Mouse (Mus musculus) kidney, postnatal 14 days (tissue): ENCODE data around the gene Brip1.
A peak's percentile ranks its signal among the peaks of the same experiment; 100 is the strongest.
"Not testable (repeated sequence)": the region's sequence is repeated elsewhere in the genome, so short reads cannot be mapped to it uniquely, and the experiment has no call there.

Experiments used
- DNase-seq: peaks from one replicate; pipeline ENCODE4 v3.0.0; 2022; ENCODE audit warnings: mixed read lengths

Gene Brip1

GRCm38 (mm10) chr11:86201037-86201786, at the start of gene Brip1:
Brip1 (minus strand) TSS chr11:86201193.
- peak; percentile 95 for DNase-seq

GRCm38 (mm10) chr11:86232446-86232845, 31.5 kb upstream of the Brip1 start:
- DNase-seq = peak; percentile 49

DNA sequence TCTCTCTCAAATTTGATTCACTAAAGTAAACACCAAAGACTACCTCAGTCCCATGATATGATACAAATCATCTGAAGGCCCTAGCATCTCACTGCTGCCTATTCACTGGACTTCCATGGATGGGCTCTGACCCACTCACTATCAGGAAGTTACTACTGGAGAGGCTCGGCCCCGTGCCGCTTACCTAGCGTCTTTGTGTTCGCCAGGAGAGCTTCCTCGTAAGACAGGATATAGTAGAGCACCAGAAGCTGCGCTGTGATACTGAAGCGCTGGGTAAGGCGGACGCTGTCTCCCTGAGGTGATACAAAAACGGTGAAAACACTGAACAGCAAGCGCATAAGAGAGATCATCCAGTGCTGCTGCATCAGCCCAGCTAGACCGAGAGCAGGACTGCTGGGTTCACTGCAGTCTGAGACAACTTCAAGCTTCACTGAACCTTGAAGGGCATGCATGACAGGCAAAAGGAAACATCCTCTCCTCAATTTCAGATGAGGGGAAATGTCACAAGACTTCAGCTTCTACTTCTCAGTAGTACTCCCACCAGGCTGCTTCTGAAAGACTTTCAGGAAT, 30.9 kb upstream of the Brip1 start:
- DNase-seq = peak; percentile 45

DNA sequence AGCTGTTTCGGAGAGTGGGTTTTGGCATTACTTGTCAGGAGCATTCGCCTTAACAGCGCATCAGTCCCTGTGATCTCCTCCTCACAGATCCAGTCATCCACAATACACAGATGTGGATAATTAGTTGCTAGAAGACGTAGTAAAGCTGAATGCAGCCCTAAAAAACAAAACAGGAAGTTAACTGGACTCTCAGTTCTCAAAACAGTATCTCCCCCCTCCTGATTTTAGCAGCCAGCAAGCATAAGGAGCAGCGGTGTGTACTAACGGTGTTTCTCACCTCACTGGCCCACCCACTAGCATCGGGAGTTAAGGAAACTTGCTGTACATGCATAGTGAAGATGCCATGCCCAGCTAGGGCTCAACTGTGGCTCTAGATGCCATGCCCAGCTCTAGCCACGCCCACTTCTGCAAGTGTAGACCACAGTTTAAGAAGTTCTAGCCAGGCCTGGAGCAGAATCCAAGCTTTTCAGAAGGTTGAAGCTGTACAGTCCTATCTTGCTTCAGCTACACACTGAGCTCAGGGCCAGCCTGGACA, 25.7 kb upstream of the Brip1 start:
- no peak for DNase-seq

GRCm38 (mm10) chr11:86225761-86226160, 24.8 kb upstream of the Brip1 start:
- no peak for DNase-seq

GRCm38 (mm10) chr11:86211803-86212202, 10.8 kb upstream of the Brip1 start:
- peak; percentile 49 for DNase-seq

DNA sequence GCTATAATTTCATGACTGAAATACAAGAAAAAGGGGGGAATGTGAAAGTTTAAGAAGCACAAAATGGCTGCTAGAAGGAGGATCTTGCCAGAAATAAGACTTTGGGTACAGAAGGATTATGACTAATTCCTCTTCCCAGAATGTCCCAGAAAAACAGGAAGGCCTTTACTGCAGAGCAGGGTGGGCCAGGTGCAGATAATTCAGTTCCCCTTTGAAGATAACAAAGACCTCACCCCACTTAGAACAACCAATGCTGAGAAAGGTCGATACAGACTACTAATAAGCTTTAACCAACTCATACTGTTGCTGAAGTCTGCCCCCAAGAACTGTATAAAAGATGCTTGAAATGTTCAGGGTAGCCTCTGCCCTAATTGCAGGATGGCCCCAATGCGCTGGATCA, 8.1 kb upstream of the Brip1 start:
- DNase-seq = no peak

- no peak for DNase-seq
These were observed 4.9 kb upstream of the Brip1 start for GRCm38 (mm10) chr11:86205876-86206275.

DNA sequence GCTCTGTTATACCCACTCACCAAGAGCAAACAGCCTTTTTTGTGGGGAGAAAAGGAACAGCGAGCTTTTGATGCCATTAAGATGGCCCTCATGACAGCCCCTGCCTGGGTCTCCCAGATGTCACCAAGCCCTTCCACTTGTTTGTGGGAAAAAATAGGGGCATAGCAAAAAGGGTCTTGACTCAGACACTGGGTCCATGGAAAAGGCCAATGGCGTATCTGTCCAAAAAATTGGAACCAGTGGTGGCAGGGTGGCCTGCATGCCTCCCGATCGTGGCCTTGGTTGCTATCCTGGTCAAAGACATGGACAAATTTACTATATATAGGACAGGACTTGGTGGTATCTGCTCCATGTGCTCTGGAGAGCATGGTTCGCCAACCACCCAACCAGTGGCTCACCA, 4.0 kb upstream of the Brip1 start:
- DNase-seq = no peak

DNA sequence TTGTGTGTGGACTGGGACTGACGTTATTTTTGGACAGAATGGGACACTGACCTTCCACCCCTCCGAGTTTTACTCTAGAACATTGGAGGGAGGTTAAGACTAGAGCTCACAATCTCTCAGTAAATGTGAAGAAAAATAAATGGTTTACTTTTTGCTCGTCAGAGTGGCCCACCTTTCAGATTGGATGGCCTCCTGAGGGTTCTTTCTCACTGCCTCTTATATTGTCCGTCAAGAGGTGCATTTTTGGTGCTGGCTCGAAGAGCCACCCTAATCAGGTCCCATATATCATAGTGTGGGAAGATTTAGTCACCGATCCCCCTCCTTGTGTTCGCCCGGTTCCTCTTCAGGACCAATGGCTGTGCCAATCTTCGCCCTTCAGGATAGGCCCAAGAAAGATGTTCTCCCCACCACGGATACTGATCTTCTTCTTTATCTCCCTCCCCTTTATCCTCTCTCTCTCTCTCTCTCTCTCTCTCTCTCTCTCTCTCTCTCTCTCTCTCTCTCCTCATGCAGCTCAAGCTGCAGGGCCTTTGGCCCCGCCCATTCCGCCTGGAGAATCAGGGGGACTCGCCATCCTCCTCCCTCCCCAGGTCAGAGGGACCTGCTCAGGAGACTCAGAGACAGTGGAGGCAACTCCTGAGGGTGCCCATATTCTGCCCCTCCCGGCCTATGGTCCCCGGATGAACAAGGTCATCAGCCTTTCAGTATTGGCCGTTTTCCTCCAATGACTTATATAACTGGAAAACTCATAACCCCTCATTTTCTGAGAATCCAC, 1.1 kb upstream of the Brip1 start:
- DNase-seq = no peak

DNA sequence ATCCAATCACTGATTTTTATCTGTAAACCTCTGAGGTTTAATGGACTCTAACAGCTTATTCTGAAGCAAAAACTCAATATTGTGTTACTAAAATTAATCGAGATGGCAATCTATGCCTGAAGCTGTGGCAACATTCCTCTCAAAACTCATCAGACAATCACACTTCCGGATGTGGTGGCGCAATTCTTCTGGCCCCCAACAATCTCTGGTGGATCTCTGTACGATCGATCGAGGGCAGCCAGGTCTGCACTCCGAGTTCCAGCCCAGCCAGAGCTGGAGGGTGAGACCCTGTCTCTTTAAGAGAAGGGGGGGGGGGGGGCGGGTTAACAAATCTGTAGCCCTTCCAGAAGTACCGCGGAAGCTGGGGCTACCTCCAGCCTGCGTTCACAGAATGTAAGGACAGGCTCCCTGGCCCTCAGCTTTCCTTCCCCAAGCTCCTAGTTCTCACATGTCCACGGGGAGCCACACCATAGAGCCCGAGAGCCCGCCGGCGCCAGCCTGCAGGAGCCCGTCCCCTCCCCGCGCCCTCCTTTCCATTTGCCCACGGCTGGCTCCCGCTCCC, 452 bp downstream of the Brip1 start:
- DNase-seq = no peak

DNA sequence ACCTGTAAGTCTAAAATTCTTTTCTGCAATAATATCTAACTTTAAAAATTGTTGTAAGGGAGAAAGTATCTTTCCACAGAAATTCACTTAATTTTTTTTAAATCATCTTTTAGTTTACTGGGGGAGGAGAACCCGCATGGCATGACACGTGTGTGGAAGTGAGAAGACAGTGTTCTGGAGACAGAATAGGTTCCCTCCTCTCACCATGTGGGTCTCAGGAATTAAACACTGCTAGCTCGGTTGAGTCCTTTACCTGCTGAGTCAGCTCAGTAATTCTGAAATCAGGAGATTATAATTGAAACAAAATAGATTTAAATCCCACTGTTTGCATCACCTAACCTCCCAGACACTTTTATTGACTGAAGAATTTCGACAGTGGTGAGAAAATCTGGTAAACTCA, 1.3 kb downstream of the Brip1 start:
- DNase-seq = no peak

DNA sequence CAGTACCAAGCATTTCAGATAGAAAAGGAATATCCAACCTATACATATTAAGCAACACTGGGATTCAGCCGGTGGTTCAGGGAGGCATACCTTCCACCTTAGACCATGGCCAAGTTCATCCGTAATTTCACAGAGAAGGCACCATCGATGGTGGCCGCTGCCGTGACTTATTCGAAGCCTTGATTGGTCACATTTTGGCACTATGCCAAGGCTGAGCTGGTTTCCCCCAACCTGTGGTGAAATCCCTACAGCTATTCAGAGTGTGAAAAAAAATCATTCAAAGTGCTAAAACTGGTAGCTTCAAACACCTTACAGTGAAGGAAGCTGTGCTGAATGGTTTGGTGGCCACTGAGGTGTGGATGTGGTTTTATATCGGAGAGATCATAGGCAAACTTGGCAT, 15.8 kb downstream of the Brip1 start:
- DNase-seq = not testable (repeated sequence)

DNA sequence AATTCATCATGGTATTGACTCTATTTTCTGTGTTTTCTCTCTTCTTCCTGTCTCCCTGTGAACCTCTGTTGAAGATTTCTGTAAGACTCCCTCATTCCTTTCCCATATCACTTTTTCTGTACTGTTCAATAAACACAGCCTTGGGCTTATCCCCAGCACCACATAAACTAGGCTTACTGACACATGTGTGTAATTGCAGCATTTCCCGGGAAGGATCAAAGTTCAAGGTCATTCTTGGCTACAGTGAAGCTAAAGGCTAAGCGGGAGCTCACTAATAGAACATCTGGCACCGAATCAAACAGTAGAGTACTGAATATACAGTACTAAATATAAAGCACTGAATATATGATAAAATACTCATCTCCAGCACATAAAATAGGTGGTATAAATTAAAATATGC, 25.2 kb downstream of the Brip1 start:
- no peak for DNase-seq

DNA sequence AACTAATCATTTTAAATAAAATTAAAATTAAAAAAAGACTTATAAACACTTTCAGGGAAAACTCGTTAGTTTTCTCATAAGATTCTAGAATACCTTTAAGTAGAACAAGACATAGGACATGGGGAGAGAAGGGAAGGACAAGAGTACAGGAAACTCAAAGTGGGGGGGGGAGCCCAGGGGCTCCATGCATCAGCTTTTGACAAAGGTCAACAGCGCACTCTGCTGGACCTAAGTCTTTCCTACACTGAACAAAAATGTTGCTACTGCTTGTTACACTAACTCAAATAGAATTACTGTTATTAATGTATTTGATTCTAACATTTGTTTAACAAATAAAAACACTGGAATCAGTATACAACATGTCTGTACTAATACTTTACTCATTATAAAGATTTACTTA, 26.8 kb downstream of the Brip1 start:
- peak; percentile 76 for DNase-seq

GRCm38 (mm10) chr11:86170743-86171142, 30.2 kb downstream of the Brip1 start:
- no peak for DNase-seq

- DNase-seq = peak; percentile 15
These were observed 40.7 kb downstream of the Brip1 start for GRCm38 (mm10) chr11:86160251-86160650.

GRCm38 (mm10) chr11:86158950-86159349, 42.0 kb downstream of the Brip1 start:
- no peak for DNase-seq

DNA sequence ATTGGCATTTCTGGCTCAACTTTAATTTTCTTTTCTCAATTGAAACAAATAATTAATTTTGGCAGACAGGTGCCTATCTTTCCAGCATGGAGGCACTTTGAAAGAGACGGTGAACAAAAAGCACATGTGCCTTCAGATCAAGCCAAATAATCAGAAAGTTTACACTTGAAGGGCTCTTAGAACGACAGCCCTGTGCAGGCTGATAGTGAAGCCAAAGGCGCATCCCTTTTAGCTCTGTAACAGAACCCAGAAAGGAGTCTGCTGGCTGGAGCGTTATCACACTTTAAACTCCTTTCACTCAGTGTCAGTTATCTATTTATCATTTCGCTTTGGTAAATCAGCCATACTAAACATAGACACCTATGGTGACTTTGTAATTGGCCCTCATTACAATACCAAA, 45.4 kb downstream of the Brip1 start:
- no peak for DNase-seq

DNA sequence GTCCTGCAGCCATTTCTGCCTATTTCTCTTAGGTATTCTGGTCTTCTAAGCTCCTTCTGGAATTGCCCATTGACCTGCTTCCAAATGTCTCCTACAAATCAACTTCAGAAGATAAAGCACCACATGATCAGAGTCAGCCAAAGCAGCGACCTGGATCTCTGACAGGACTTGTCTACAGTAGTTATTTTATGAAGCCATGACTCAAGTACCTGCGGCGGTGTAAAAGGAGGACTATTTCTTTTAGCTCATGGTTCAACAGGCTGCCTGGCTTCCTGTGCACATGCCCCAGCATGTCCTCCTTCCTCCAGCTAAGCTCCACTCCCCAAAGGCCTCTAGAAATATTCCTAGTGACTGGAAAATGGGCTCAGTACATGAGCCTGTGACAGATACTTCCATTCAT, 69.7 kb downstream of the Brip1 start:
- DNase-seq = no peak

DNA sequence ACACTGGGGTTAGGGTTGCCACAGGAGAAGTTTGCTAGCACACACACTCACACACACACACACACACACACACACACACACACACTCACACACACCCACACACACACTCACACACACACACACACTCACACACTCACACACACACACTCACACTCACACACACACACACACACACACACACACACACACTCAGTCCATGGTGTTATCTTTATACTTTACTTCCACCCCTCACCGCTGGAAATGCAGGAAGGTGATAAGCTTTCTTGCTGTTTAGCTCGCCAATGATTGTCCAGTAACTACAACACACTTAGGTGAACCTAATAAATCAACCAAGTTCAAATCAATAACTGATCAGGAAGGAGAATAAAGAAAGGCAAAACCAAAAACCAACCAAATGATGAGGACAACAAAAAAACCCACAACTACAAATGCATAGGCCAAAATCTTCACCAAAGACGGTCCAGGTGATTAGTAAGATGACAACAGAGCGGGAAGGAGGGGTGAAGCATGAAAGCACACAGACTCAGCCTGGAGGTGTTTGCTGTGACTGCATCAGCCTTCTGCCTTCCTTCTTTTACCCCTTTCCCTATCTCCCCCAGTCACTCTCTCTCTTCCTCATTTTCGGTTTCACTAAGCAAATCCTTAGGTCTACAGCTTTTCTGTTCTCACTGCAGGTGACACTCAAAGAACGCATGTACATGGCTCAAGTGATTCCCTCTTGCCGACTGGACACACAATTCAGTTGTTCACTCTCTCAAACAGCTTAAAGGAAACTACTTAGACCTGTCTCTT, 83.7 kb downstream of the Brip1 start:
- no peak for DNase-seq

DNA sequence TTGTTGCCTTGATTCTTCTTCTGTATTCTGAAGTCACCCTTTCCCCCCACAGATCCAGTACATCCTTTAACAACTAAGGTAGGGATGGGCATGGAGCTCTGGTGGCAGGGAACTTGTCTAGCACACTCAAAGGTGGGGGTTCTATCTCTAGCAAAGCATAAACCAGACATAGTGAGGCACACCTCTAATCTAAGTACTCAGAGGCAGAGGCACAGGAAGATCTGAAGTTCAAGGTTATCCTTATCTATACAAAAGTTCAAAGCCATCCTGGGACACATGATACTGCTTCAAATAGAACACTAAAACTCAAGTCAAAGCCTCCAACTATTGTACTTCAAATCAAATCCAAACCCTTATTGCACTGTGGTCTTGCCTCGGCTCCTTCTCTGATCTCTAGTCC, 85.0 kb downstream of the Brip1 start:
- DNase-seq = no peak

DNA sequence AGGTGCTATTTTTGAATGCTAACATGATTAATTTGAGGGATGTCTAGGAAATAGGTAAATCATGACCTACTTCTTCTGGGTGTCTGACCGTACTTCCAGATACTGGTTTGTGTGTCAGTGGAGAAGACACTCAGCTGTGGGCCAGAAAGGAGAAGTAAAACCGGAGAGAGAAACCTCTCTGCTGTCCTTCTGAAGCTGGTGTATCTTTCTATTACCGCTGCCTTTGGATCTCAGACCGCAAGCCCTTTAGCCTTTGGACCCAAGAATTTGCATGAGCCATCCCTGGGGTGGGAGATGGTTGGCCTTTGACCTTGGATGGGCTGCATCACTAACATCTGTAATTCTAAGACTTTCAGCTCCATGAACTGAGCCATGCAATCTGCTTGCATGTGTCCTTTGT, 93.7 kb downstream of the Brip1 start:
- DNase-seq = peak; percentile 5
